Mouse (Mus musculus): ENCODE data around the gene Gng13. TPM values are rescaled to one million over a fixed set of nuclear protein-coding genes. Genes with fewer than 3 reads are reported as not detected.

Gng13 gene
- total RNA-seq (2012; rRNA removed) (2.9 and 3.4 TPM in 2 replicates), total RNA-seq (2014; rRNA removed) (not detected in 2 replicates), polyA plus RNA-seq (2012; ENCODE audit: insufficient read length, low read depth) (1.3 and 1.9 TPM in 2 replicates)

DNA sequence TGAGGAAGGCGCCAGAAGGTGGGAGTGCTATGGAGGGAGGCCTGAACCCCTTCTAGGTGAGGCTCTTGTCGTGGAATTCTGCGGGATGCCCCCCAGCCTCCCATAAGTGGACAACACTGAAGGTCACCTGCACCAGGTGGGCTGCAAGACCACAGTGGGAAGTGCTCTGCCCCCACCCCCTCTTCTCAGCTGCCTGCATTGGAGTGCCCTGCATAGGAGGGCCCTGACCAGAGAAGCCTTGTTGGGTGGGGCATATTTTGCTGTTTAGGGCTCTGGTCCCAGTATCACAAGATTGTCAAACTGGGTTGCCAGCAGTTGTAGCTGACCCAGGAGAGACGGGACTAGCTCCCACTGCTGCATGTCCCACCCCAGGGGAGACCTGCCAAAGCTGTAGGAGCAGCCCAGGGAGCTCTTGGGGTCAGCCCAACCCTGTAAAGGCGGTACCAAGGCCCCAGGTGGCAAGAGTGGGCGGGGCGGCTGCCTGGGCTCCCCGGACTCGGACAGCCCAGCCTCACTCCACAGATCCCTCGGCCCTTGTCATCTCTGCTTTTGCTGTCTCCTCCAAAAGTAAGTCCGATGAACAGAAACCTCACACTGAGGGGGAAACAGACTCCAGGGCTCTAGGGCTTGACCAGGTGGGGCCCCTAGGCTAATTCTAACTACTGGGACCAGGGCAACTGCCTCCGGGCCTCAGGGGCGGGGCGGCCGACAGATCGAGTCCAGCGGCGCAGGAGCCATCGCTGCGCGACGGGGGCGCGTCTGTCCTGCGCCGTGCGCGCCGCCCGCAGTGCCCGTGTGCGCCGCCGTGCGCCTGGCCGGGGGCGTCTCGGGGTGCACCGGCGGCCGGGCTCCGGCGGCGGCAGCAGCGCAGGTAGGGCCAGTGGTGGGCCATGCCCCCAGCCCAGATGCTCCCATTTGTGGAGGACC lies at the start of gene Gng13:
Gene Gng13 (plus strand): TSS at position 461 of the 927 bp plus-strand sequence.
- no peak within 1 kb of the TSS for H3K27ac ChIP-seq (ENCODE audit: insufficient read depth, low read depth)
- H3K9me3 ChIP-seq (replicated peaks; ENCODE audit: low read length), result peaks cover 4% of the 10 kb centered on the region
- peaks cover 23 to 34% of the 10 kb centered on the region in 2 experiments for H3K4me1 ChIP-seq (ENCODE audit: control insufficient read depth in 1 of 2, insufficient read depth in 2 of 2)
- H3K4me2 ChIP-seq (ENCODE audit: insufficient read depth, low read depth, poor library complexity, severe bottlenecking), result peak within 1 kb of the TSS; percentile 52; the same call in 1 of the 2 replicates
- TF ChIP-seq ZNF384 (IDR thresholded peaks at IDR 0.05; ENCODE audit: low read depth, low read length), result no peak
- TF ChIP-seq SIN3A (IDR thresholded peaks at IDR 0.05; ENCODE audit: low read length), result no peak
- TF ChIP-seq KAT2A (IDR thresholded peaks at IDR 0.05; ENCODE audit: insufficient replicate concordance, low read length), result no peak
- no peak for TF ChIP-seq MEF2A (IDR thresholded peaks at IDR 0.05; ENCODE audit: borderline replicate concordance, low read depth, low read length)
- no peak for TF ChIP-seq NELFE (IDR thresholded peaks at IDR 0.05; ENCODE audit: low read depth, low read length)
- TF ChIP-seq BHLHE40 (IDR thresholded peaks at IDR 0.05; ENCODE audit: low read depth, low read length), result no peak
- TF ChIP-seq ZKSCAN1 (IDR thresholded peaks at IDR 0.05; ENCODE audit: borderline replicate concordance, low read depth, low read length), result no peak
- TF ChIP-seq CHD2 (IDR thresholded peaks at IDR 0.05; ENCODE audit: low read length), result no peak
- no peak for TF ChIP-seq NRF1 (IDR thresholded peaks at IDR 0.05; ENCODE audit: low read depth, low read length)
- dilution Hi-C loops (cut with MboI; ENCODE audit: extremely low pct_ligation_motif_present, extremely low pct_unique_long_range_greater_than_20kb, low sequenced_read_pairs) (no loop called here), in situ Hi-C loops (cut with MboI; ENCODE audit: low pct_ligation_motif_present, low pct_unique_long_range_greater_than_20kb, low sequenced_read_pairs) (no loop called here)
- no peak within 1 kb of the TSS; the same call in 1 of the 2 replicates for H3K9ac ChIP-seq (ENCODE audit: insufficient read depth, low read depth)
- no peak for DNase-seq (ENCODE audit: extremely low read depth)
- peaks cover 24% of the 10 kb centered on the region for H3K27me3 ChIP-seq (replicated peaks)
- peak within 1 kb of the TSS in 1 of 3 experiments; percentile 33 for H3K4me3 ChIP-seq (replicated peaks in 1 of 3; ENCODE audit: low read depth in 2 of 3, low read length in 2 of 3, poor library complexity in 1 of 3)
- no peaks in the 10 kb centered on the region for H3K79me2 ChIP-seq (replicated peaks; ENCODE audit: control insufficient read depth, extremely low read depth, insufficient read depth, poor library complexity, severe bottlenecking)
- H3K36me3 ChIP-seq (replicated peaks in 1 of 2; ENCODE audit: control insufficient read depth in 1 of 2, insufficient read depth in 1 of 2, low read length in 1 of 2), result peaks cover 29 to 45% of the 10 kb centered on the region in 2 experiments

DNA sequence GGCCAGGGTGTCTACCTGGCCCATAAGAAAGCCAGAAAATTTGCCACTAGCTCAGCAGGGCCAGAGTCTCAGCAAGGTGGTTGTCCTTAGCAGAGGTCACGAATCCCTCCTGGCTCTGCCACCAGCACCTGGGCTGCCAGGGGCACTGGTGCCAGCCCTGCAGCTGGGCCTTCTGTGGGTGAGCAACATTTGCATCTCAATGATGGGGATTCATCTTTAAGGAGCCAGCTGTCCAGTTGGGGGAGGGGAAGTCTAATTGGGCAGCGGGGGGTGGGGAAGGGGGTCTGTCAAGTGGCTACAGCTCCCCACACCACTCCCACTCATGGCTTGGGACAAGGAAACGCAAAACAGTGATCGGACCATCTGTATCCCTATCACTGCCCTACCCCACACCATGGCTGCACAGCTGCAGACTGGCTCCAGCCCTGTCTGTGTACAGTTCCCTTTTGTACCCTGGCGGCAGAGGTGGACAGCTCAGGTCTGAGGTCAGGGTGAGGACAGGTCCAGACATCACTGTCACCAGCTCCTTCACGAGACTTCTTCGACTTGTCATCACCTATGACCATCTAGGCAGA lies 48.4 kb upstream of the Gng13 start:
- Histone ChIP-seq H3K4me1 (ENCODE audit: control insufficient read depth in 1 of 2, insufficient read depth in 2 of 2) (0 out of 4 replicates have a peak, but pooled peaks cover 0 to 5% of the 10 kb centered on the region in 2 experiments), H3K4me2 (ENCODE audit: insufficient read depth, low read depth, poor library complexity, severe bottlenecking) (no peak overlapping the region), H3K27ac (ENCODE audit: insufficient read depth, low read depth) (no peak overlapping the region), H3K9ac (ENCODE audit: insufficient read depth, low read depth) (no peak overlapping the region), H3K36me3 (replicated peaks in 1 of 2; ENCODE audit: control insufficient read depth in 1 of 2, insufficient read depth in 1 of 2, low read length in 1 of 2) (no peaks in the 10 kb centered on the region), H3K4me3 (replicated peaks in 1 of 3; ENCODE audit: low read depth in 2 of 3, low read length in 2 of 3, poor library complexity in 1 of 3) (no peak overlapping the region), H3K27me3 (replicated peaks) (peaks cover 48% of the 10 kb centered on the region), H3K79me2 (replicated peaks; ENCODE audit: control insufficient read depth, extremely low read depth, insufficient read depth, poor library complexity, severe bottlenecking) (no peaks in the 10 kb centered on the region), H3K9me3 (replicated peaks; ENCODE audit: low read length) (peaks cover 2% of the 10 kb centered on the region)
- in situ Hi-C loops (cut with MboI; ENCODE audit: low pct_ligation_motif_present, low pct_unique_long_range_greater_than_20kb, low sequenced_read_pairs), result no loop called here
- TF ChIP-seq POLR2AphosphoS2 (IDR thresholded peaks at IDR 0.05; ENCODE audit: low read depth, low read length), result no peak
- dilution Hi-C loops (cut with MboI; ENCODE audit: extremely low pct_ligation_motif_present, extremely low pct_unique_long_range_greater_than_20kb, low sequenced_read_pairs), result no loop called here
- DNase-seq (ENCODE audit: extremely low read depth), result no peak

Data from CH12.LX (cell line).